Mouse (Mus musculus) embryonic facial prominence, embryonic 10.5 days (tissue): ENCODE measurements around the gene Rep15. TPM values are rescaled to one million over a fixed set of nuclear protein-coding genes. Genes with fewer than 3 reads are reported as not detected.

Experiments
- DNase-seq: peaks from one replicate; pipeline ENCODE4 v3.0.0-alpha.2; 2017; ENCODE audit warnings: low spot score
- H3K27ac ChIP-seq: fragments of 300-500 bp; sonication (generic); replicated peaks from 2 replicates; pipeline ENCODE4 v1.5.1; 2016; ENCODE audit warnings: mild to moderate bottlenecking
- H3K27me3 ChIP-seq: fragments of 300-500 bp; sonication (generic); replicated peaks from 2 replicates; pipeline ENCODE4 v1.6.1; 2016; ENCODE audit warnings: low read depth, mild to moderate bottlenecking; ENCODE audit not compliant: poor library complexity, severe bottlenecking
- H3K36me3 ChIP-seq: fragments of 300-500 bp; sonication (generic); replicated peaks from 2 replicates; pipeline ENCODE4 v1.6.1; 2016; ENCODE audit warnings: mild to moderate bottlenecking, moderate library complexity
- H3K4me1 ChIP-seq: fragments of 300-500 bp; sonication (generic); 2 replicates; pipeline ENCODE4 v1.6.1; 2016
- H3K4me3 ChIP-seq: fragments of 300-500 bp; sonication (generic); 2 replicates; pipeline ENCODE4 v1.5.1; 2016; ENCODE audit warnings: mild to moderate bottlenecking, moderate library complexity
- H3K9me3 ChIP-seq: fragments of 300-500 bp; sonication (generic); 2 replicates; pipeline ENCODE4 v1.6.1; 2016; ENCODE audit warnings: mild to moderate bottlenecking
- WGBS: fragments of 180-500 bp; shearing (Covaris S2); methylation state at CpG from one replicate; pipeline ENCODE4 v1.1.7; 2016; 5-methylcytosine and 5-hydroxymethylcytosine counted together
- polyA plus RNA-seq: library from polyadenylated mRNA; unstranded; fragments of >200 nt; fragmentation: Nextera tagmentation; extraction: Ambion mirVana; gene quantifications from 2 replicates; pipeline ENCODE4 v1.2.1, GENCODE M21; 2016

The Rep15 gene
- polyA plus RNA-seq, 1 experiment from 2014 or later, result 1.2 TPM

DNA sequence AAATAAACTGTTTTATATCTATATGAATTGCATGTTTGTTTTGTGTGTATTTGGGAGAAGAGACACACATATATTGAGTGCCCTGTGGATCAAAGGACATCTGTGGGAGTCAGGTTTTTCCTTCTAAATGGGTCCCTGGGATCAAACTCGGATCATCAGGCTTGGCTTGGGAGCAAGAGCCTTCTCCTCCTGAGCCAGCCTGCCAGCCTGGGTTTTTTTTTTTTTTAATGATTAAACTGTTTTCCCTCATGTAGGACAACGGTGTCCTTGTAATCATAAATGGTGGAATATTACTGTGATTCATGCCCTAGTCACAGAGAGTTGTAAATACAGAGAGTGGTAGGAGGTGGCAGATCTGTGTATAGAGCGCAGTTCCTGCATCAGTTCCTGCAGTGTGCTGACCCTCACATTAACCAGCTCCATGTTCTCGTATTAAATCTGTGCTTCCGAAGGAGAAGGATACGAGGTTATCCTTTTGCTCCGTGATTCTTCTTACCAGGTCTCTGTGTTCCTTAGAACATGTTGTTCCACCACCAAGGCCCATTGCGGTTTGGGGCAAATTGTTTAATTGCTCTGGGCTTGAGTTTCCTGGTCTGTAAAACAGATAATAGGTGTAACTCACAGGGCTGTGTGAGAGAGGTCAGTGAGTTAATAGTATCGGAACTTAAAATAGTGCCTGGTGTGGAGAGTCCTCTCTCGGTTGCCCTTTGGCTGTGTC is 32.0 kb downstream of the Rep15 start:
- no peak overlapping the region for H3K4me3 ChIP-seq
- DNase-seq, result no peak
- H3K27me3 ChIP-seq, result no peaks in the 10 kb centered on the region
- no peaks in the 10 kb centered on the region for H3K9me3 ChIP-seq
- H3K27ac ChIP-seq, result no peak overlapping the region
- WGBS, result 91% methylated on average over 10 of the region's 10 CpGs
- no peaks in the 10 kb centered on the region for H3K4me1 ChIP-seq
- H3K36me3 ChIP-seq, result peaks cover 85% of the 10 kb centered on the region

DNA sequence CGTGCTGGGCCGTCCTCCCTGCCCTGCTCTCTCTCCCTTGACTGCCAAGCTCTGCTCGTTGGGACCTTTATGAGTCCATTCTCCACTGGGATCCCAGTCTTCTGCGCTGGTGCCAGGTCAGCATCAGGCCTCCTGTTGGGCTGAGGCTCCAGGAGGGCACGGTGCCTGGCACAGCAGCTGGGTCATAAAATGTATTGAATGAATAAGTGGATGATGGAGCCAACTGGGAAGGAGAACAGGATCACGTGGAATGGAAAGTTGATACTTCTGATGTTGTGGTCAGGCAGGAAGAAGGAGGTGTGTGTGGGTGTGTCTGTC is 32.5 kb downstream of the Rep15 start:
- H3K4me3 ChIP-seq, result no peak overlapping the region
- no peaks in the 10 kb centered on the region for H3K27me3 ChIP-seq
- WGBS, result 88% methylated on average over 6 of the region's 6 CpGs
- H3K9me3 ChIP-seq, result no peaks in the 10 kb centered on the region
- DNase-seq, result no peak
- no peak overlapping the region for H3K27ac ChIP-seq
- H3K4me1 ChIP-seq, result no peaks in the 10 kb centered on the region
- H3K36me3 ChIP-seq, result peaks cover 80% of the 10 kb centered on the region

DNA sequence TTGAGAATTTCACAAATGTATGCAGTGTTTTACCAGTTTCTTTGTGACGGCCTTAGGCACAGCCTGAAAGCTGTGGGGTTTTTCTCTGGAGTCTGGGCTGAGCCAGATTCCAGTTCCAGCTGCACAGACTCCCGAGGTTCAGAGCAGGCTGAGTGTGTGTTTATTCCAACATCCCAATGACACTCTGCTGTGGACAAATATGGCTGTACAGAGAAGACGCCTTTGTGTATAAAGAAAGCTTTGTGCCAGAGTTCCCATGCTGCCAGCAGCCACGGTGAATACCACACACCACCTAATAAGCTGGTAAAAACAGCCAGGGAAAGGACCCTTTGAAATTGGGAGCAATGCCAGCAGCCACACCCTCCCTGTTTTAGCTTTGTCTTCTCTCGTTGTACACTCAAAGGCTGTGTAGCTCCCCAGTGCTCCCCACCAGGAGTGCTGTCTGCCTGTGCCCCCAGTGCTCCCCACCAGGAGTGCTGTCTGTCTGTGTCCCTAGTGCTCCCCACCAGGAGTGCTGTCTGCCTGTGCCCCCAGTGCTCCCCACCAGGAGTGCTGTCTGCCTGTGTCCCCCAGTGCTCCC is 43.5 kb downstream of the Rep15 start:
- no peak overlapping the region for H3K4me3 ChIP-seq
- no peaks in the 10 kb centered on the region for H3K27me3 ChIP-seq
- H3K4me1 ChIP-seq, result no peaks in the 10 kb centered on the region
- no peaks in the 10 kb centered on the region for H3K9me3 ChIP-seq
- no peak for DNase-seq
- no peak overlapping the region; the same call in 1 of the 2 replicates for H3K27ac ChIP-seq
- peaks cover 46% of the 10 kb centered on the region for H3K36me3 ChIP-seq
- WGBS, result 68% methylated on average over 5 of the region's 5 CpGs

DNA sequence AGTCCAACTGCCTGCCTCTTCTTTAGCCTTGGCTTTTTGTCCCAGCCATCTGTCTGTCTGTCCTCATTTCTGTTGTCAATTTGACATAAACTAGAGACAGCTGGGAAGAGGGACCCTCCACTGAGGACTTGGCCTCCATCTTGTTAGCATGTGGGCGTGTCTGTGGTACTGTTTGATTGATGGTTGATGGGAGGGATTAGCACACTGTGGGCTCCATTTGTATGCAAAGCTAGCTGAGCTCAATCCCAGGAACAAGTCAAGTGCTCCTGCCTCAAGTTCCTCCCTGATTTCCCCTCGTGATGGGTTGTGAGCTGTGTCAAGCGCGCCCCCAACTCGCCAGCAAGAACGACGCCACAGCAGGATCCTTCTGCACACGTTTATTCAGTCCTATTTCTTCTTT is 44.5 kb downstream of the Rep15 start:
- no peaks in the 10 kb centered on the region for H3K9me3 ChIP-seq
- DNase-seq, result no peak
- 87% methylated on average over 8 of the region's 8 CpGs for WGBS
- no peaks in the 10 kb centered on the region for H3K27me3 ChIP-seq
- no peak overlapping the region for H3K27ac ChIP-seq
- peaks cover 36% of the 10 kb centered on the region for H3K36me3 ChIP-seq
- H3K4me3 ChIP-seq, result no peak overlapping the region
- H3K4me1 ChIP-seq, result no peaks in the 10 kb centered on the region

DNA sequence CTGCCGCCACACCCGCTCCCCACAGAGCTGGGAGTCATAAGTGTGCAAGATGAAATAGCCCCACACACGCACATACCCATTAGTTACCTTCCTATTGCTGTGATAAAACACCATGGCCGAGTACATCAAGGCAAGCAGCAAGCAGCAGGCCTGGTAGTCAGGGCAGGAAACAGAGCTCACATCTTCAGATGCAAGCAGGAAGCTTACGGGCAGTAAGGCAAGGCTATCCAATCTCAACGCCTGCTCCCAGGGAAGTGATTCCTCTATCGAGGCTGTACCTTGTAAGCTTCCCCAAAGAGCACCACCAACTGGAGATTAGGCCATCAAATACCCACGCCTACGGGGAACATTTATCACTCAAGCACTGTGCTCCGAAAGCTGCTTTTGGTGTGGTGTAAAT is 47.5 kb downstream of the Rep15 start:
- no peak for DNase-seq
- Histone ChIP-seq H3K4me3 (no peak overlapping the region), H3K27me3 (no peaks in the 10 kb centered on the region), H3K36me3 (peaks cover 18% of the 10 kb centered on the region), H3K27ac (no peak overlapping the region), H3K4me1 (no peaks in the 10 kb centered on the region), H3K9me3 (no peaks in the 10 kb centered on the region)
- WGBS, result 92% methylated on average over 10 of the region's 10 CpGs

Other genes with a start within 250 kb of the Rep15 start
- gene Arntl2, start 236.5 kb upstream of the Rep15 start, polyA plus RNA-seq, result 2.8 and 3.8 TPM in 2 replicates
- not detected in 2 replicates for gene Smco2, start 182.5 kb upstream of the Rep15 start, polyA plus RNA-seq
- gene Ppfibp1, start 144.1 kb upstream of the Rep15 start, polyA plus RNA-seq, result 34.9 and 38.1 TPM in 2 replicates
- 0.14 and 0.27 TPM in 2 replicates for gene 1700034J05Rik, start 78.2 kb upstream of the Rep15 start, polyA plus RNA-seq
- 109 and 122 TPM in 2 replicates for gene Mrps35, start 10.2 kb downstream of the Rep15 start, polyA plus RNA-seq
- 0.62 and 2.0 TPM in 2 replicates for gene Mansc4, start 54.4 kb downstream of the Rep15 start, polyA plus RNA-seq
- gene Klhl42, start 58.8 kb downstream of the Rep15 start, polyA plus RNA-seq, result 6.5 and 6.8 TPM in 2 replicates
- gene Pthlh, start 231.6 kb downstream of the Rep15 start, polyA plus RNA-seq, result 0.99 and 1.4 TPM in 2 replicates